Mouse (Mus musculus): ENCODE data around the gene Cltb. TPM values are rescaled to one million over a fixed set of nuclear protein-coding genes. Genes with fewer than 3 reads are reported as not detected.
"Not testable (repeated sequence)": the region's sequence is repeated elsewhere in the genome, so short reads cannot be mapped to it uniquely, and the experiment has no call there.

Gene Cltb
- total RNA-seq (2021): 100 to 1,000 TPM; 304 to 316 TPM
- long read RNA-seq, experiment 1, transcript Cltb-201 (6 exons, 1,004 nt): major isoform, 136 of 332 reads
- long read RNA-seq, experiment 1, transcript Cltb-202 (5 exons, 2,186 nt): minor isoform, 24 of 332 reads
- long read RNA-seq, experiment 1, partial matches to known transcripts: 3 of 332 reads
- long read RNA-seq, experiment 1, other reads (novel, unspliced or antisense): 166 of 332 reads
- long read RNA-seq, experiment 2, transcript Cltb-201 (6 exons, 1,004 nt): major isoform, 101 of 221 reads
- long read RNA-seq, experiment 2, transcript Cltb-202 (5 exons, 2,186 nt): minor isoform, 20 of 221 reads
- long read RNA-seq, experiment 2, transcript Cltb-204 (4 exons, 3,174 nt): minor isoform, 7 of 221 reads
- long read RNA-seq, experiment 2, partial matches to known transcripts: 6 of 221 reads
- long read RNA-seq, experiment 2, other reads (novel, unspliced or antisense): 87 of 221 reads

DNA sequence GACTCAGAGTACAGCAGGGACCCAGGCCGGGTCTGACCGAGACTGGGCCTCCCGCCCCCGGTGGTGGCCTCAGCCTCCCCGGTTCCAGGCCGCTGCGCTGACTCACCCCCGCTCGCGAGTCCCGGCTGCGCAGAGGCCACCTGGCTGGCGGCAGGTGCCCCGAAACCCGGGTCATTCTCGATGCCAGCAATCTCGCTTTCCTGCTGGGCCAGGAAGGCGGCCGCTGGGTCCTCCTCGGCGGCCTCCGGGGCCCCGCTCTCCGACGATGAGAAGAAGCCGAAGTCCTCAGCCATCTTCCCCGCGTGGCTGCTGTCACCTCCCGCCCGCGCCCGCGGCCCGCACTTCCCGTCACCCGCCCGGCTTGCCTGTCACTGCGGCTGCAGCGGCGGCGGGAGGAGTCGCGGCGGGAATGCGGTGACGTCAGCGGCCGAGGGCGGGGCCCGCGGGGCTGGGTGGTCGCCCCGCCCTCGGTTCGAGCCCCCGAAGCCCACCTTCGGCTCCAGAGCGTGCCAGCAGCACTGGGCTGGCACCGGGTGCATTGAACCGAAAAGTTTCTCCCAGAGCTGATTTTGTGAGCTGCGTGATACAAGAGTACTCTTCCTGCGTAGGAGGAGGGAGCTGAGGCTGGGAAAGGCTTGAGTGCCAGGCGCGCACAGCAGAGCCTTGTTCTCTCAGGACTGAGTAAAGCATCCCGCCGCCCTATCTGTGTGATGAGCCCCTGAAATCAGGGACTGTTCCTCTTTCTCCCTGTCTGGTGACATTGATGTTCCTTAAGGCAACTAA lies at the start of gene Cltb:
Gene Cltb (minus strand): TSS at position 373 of the 783 bp plus-strand sequence.
- Histone ChIP-seq H3K4me3 (peak within 1 kb of the TSS; percentile 94), H3K27ac (peak within 1 kb of the TSS; percentile 99)
- peak; percentile 93 to 96 for DNase-seq (ENCODE audit: extremely low spot score in 1 of 2, low spot score in 2 of 2)
- TF ChIP-seq CTCF (IDR thresholded peaks at IDR 0.05): no peak
- intact Hi-C loops (cut with DNase I): loop anchor here (2.0 kb wide), 1 partner anchor 20 kb away; the partner anchor contains the start of genes Higd2a and Nop16

GRCm38 (mm10) chr13:54660877-54661276 lies 49.7 kb upstream of the Cltb start:
- no peak for TF ChIP-seq CTCF (IDR thresholded peaks at IDR 0.05)
- DNase-seq (ENCODE audit: extremely low spot score in 1 of 2, low spot score in 2 of 2): no peak
- intact Hi-C loops (cut with DNase I): no loop called here
- no peak overlapping the region for H3K27ac ChIP-seq
- H3K4me3 ChIP-seq: no peak overlapping the region

- Histone ChIP-seq H3K27ac (no peak overlapping the region), H3K4me3 (no peak overlapping the region)
- intact Hi-C loops (cut with DNase I): no loop called here
- TF ChIP-seq CTCF (IDR thresholded peaks at IDR 0.05): no peak
- DNase-seq (ENCODE audit: extremely low spot score in 1 of 2, low spot score in 2 of 2): no peak
Measured at GRCm38 (mm10) chr13:54650461-54650860, 39.3 kb upstream of the Cltb start.

DNA sequence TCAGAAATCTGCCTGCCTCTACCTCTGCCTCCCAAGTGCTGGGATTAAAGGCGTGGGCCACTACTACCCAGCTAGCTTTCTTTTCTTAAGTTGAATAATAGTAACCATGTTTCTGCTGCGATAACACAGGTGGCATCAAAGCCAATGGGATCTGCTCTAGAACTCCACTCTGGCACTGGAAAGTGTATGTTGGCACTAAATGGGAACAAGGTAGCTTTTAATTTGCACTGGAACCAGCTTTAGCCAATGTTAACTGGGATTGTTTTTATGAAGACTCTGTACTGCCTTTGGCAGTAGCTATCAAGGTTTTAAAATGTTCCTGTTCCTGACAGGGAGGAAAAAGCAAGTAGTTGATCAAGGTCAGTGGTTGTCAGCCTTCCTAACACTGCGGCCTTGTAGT lies 23.9 kb upstream of the Cltb start:
- H3K27ac ChIP-seq: no peak overlapping the region

GRCm38 (mm10) chr13:54632731-54633277 lies 21.7 kb upstream of the Cltb start:
- no peak for TF ChIP-seq CTCF (IDR thresholded peaks at IDR 0.05)
- no peak for DNase-seq (ENCODE audit: extremely low spot score in 1 of 2, low spot score in 2 of 2)
- intact Hi-C loops (cut with DNase I): no loop called here
- Histone ChIP-seq H3K27ac (no peak overlapping the region), H3K4me3 (no peak overlapping the region)

More for the DNA sequence above, 23.9 kb upstream of the Cltb start:
- TF ChIP-seq CTCF (IDR thresholded peaks at IDR 0.05): no peak
- no peak for DNase-seq (ENCODE audit: extremely low spot score in 1 of 2, low spot score in 2 of 2)
- intact Hi-C loops (cut with DNase I): no loop called here
- no peak overlapping the region for H3K4me3 ChIP-seq

GRCm38 (mm10) chr13:54629128-54629527 lies 18.0 kb upstream of the Cltb start:
- no peak for TF ChIP-seq CTCF (IDR thresholded peaks at IDR 0.05)
- H3K27ac ChIP-seq: no peak overlapping the region
- H3K4me3 ChIP-seq: no peak overlapping the region
- DNase-seq (ENCODE audit: extremely low spot score in 1 of 2, low spot score in 2 of 2): no peak
- intact Hi-C loops (cut with DNase I): no loop called here

DNA sequence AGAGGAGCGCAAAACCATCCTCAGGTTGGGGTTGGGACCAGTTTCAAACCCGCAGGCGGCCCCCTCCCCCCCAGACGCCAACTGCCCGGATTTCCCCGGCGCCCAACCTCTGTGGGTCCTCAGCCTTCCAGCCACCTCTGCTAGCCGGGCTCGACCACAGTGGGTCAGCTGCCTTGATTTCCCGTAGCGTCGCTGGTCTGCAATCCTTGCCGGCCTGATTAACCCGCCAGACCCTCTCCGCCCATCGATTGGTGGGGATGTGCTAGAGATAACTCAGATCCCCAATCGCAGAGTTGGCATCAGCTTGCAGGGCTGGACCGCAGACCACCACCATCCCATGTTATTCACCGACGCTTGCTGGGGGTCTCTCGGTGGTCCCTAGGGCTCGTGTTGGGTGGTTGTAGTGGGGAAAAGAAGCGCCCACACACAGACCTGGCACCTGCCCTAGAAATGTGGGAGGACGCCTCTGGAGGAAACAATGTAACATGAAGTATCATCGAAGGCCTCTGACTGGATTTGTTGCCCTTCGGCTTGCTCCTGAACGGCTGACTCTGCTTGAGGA lies 10.9 kb upstream of the Cltb start:
- intact Hi-C loops (cut with DNase I): loop anchor here (1.0 to 5.0 kb wide), 2 partner anchors 32 to 65 kb away; partner anchors contain the start of genes Higd2a and Nop16
- no peak for DNase-seq (ENCODE audit: extremely low spot score in 1 of 2, low spot score in 2 of 2)
- Histone ChIP-seq H3K27ac (peak overlapping the region; percentile 91), H3K4me3 (peak overlapping the region; percentile 76)
- no peak for TF ChIP-seq CTCF (IDR thresholded peaks at IDR 0.05)

GRCm38 (mm10) chr13:54621155-54621932 lies 10.2 kb upstream of the Cltb start, which contains the start of gene Faf2:
TSS of gene Faf2 (plus strand) at chr13:54621784.
- no peak; the same call in none of the 2 replicates for TF ChIP-seq CTCF (IDR thresholded peaks at IDR 0.05)
- intact Hi-C loops (cut with DNase I): loop anchor here (1.0 to 5.0 kb wide), 2 partner anchors 31 to 66 kb away; partner anchors contain the start of genes Higd2a and Nop16
- peak; percentile 98 to 100 for DNase-seq (ENCODE audit: extremely low spot score in 1 of 2, low spot score in 2 of 2)
- H3K27ac ChIP-seq: peak within 1 kb of the TSS; percentile 91
- H3K4me3 ChIP-seq: peak within 1 kb of the TSS; percentile 76

GRCm38 (mm10) chr13:54616998-54617397 lies 5.9 kb upstream of the Cltb start:
- Histone ChIP-seq H3K4me3 (no peak overlapping the region), H3K27ac (no peak overlapping the region)
- no peak; the same call in 1 of the 2 replicates for TF ChIP-seq CTCF (IDR thresholded peaks at IDR 0.05)
- intact Hi-C loops (cut with DNase I): no loop called here
- DNase-seq (ENCODE audit: extremely low spot score in 1 of 2, low spot score in 2 of 2): no peak

- Histone ChIP-seq H3K27ac (no peak overlapping the region), H3K4me3 (no peak overlapping the region)
- intact Hi-C loops (cut with DNase I): no loop called here
- TF ChIP-seq CTCF (IDR thresholded peaks at IDR 0.05): no peak
- no peak for DNase-seq (ENCODE audit: extremely low spot score in 1 of 2, low spot score in 2 of 2)
Measured at GRCm38 (mm10) chr13:54616307-54616706, 5.2 kb upstream of the Cltb start.

DNA sequence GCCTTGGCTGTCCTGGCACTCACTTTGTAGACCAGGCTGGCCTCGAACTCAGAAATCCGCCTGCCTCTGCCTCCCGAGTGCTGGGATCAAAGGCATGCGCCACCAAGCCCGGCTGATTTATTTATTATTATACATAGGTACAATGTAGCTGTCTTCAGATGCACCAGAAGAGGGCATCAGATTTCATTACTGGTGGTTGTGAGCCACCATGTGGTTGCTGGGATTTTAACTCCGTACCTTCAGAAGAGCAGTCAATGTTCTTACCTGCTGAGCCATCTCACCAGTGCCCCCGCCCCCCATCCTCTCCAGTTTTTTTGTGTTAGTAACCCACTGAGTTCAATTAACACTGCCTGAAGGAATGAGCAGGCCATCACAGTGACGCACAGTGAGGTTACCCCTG lies 2.0 kb upstream of the Cltb start:
- TF ChIP-seq CTCF (IDR thresholded peaks at IDR 0.05): peak; percentile 31
- intact Hi-C loops (cut with DNase I); DNase-seq (ENCODE audit: extremely low spot score in 1 of 2, low spot score in 2 of 2); H3K27ac ChIP-seq; H3K4me3 ChIP-seq: not testable (repeated sequence)
